Mouse (Mus musculus): ENCODE results near the gene Msh3. TPM values are rescaled to one million over a fixed set of nuclear protein-coding genes. Genes with fewer than 3 reads are reported as not detected.

Msh3 gene
- polyA plus RNA-seq, 1 experiment, result 33.7 TPM

GRCm38 (mm10) chr13:92261329-92261728 lies 93.5 kb downstream of the Msh3 start:
- TF ChIP-seq CTCF (IDR thresholded peaks at IDR 0.05; ENCODE audit: low read depth, low read length) (no peak), POLR2A (IDR thresholded peaks at IDR 0.05; ENCODE audit: insufficient read depth, low read length) (no peak), EP300 (IDR thresholded peaks at IDR 0.05; ENCODE audit: insufficient read depth, low read depth, low read length) (no peak)
- Histone ChIP-seq H3K4me1 (ENCODE audit: control insufficient read depth, insufficient read depth, low read length) (no peaks in the 10 kb centered on the region), H3K4me3 (ENCODE audit: low read depth, low read length) (no peak overlapping the region), H3K36me3 (ENCODE audit: control insufficient read depth, insufficient read depth, low read length, poor library complexity, severe bottlenecking) (no peaks in the 10 kb centered on the region), H3K27me3 (ENCODE audit: control insufficient read depth, insufficient read depth, low read length, poor library complexity, severe bottlenecking) (no peaks in the 10 kb centered on the region), H3K27ac (ENCODE audit: insufficient read depth, low read length) (no peak overlapping the region), H3K9ac (ENCODE audit: low read depth, poor library complexity, severe bottlenecking) (no peak overlapping the region), H3K9me3 (replicated peaks; ENCODE audit: control insufficient read depth, insufficient read depth, low read length, poor library complexity, severe bottlenecking) (no peaks in the 10 kb centered on the region)

GRCm38 (mm10) chr13:92255480-92255879 lies 99.3 kb downstream of the Msh3 start:
- H3K9me3 ChIP-seq (replicated peaks; ENCODE audit: control insufficient read depth, insufficient read depth, low read length, poor library complexity, severe bottlenecking), result no peaks in the 10 kb centered on the region

GRCm38 (mm10) chr13:92253850-92254249 lies 101.0 kb downstream of the Msh3 start:
- Histone ChIP-seq H3K9ac (ENCODE audit: low read depth, poor library complexity, severe bottlenecking) (no peak overlapping the region), H3K27ac (ENCODE audit: insufficient read depth, low read length) (no peak overlapping the region), H3K4me3 (ENCODE audit: low read depth, low read length) (no peak overlapping the region), H3K9me3 (replicated peaks; ENCODE audit: control insufficient read depth, insufficient read depth, low read length, poor library complexity, severe bottlenecking) (no peaks in the 10 kb centered on the region), H3K36me3 (ENCODE audit: control insufficient read depth, insufficient read depth, low read length, poor library complexity, severe bottlenecking) (no peaks in the 10 kb centered on the region), H3K4me1 (ENCODE audit: control insufficient read depth, insufficient read depth, low read length) (no peaks in the 10 kb centered on the region), H3K27me3 (ENCODE audit: control insufficient read depth, insufficient read depth, low read length, poor library complexity, severe bottlenecking) (no peaks in the 10 kb centered on the region)
- no peak for TF ChIP-seq POLR2A (IDR thresholded peaks at IDR 0.05; ENCODE audit: insufficient read depth, low read length)
- TF ChIP-seq CTCF (IDR thresholded peaks at IDR 0.05; ENCODE audit: low read depth, low read length), result no peak
- no peak for TF ChIP-seq EP300 (IDR thresholded peaks at IDR 0.05; ENCODE audit: insufficient read depth, low read depth, low read length)

More at GRCm38 (mm10) chr13:92255480-92255879, 99.3 kb downstream of the Msh3 start:
- no peaks in the 10 kb centered on the region for H3K36me3 ChIP-seq (ENCODE audit: control insufficient read depth, insufficient read depth, low read length, poor library complexity, severe bottlenecking)
- no peaks in the 10 kb centered on the region for H3K27me3 ChIP-seq (ENCODE audit: control insufficient read depth, insufficient read depth, low read length, poor library complexity, severe bottlenecking)
- no peak overlapping the region for H3K9ac ChIP-seq (ENCODE audit: low read depth, poor library complexity, severe bottlenecking)
- no peaks in the 10 kb centered on the region for H3K4me1 ChIP-seq (ENCODE audit: control insufficient read depth, insufficient read depth, low read length)
- no peak overlapping the region for H3K4me3 ChIP-seq (ENCODE audit: low read depth, low read length)
- no peak overlapping the region for H3K27ac ChIP-seq (ENCODE audit: insufficient read depth, low read length)
- TF ChIP-seq CTCF (IDR thresholded peaks at IDR 0.05; ENCODE audit: low read depth, low read length), result no peak
- no peak for TF ChIP-seq EP300 (IDR thresholded peaks at IDR 0.05; ENCODE audit: insufficient read depth, low read depth, low read length)
- TF ChIP-seq POLR2A (IDR thresholded peaks at IDR 0.05; ENCODE audit: insufficient read depth, low read length), result no peak

- Histone ChIP-seq H3K9me3 (replicated peaks; ENCODE audit: control insufficient read depth, insufficient read depth, low read length, poor library complexity, severe bottlenecking) (no peaks in the 10 kb centered on the region), H3K9ac (ENCODE audit: low read depth, poor library complexity, severe bottlenecking) (no peak overlapping the region), H3K4me3 (ENCODE audit: low read depth, low read length) (no peak overlapping the region), H3K4me1 (ENCODE audit: control insufficient read depth, insufficient read depth, low read length) (no peaks in the 10 kb centered on the region), H3K36me3 (ENCODE audit: control insufficient read depth, insufficient read depth, low read length, poor library complexity, severe bottlenecking) (no peaks in the 10 kb centered on the region), H3K27ac (ENCODE audit: insufficient read depth, low read length) (no peak overlapping the region), H3K27me3 (ENCODE audit: control insufficient read depth, insufficient read depth, low read length, poor library complexity, severe bottlenecking) (no peaks in the 10 kb centered on the region)
- TF ChIP-seq CTCF (IDR thresholded peaks at IDR 0.05; ENCODE audit: low read depth, low read length) (no peak), POLR2A (IDR thresholded peaks at IDR 0.05; ENCODE audit: insufficient read depth, low read length) (no peak), EP300 (IDR thresholded peaks at IDR 0.05; ENCODE audit: insufficient read depth, low read depth, low read length) (no peak)
Observed at GRCm38 (mm10) chr13:92252331-92252730, 102.5 kb downstream of the Msh3 start.

- no peaks in the 10 kb centered on the region for H3K36me3 ChIP-seq (ENCODE audit: control insufficient read depth, insufficient read depth, low read length, poor library complexity, severe bottlenecking)
- H3K27ac ChIP-seq (ENCODE audit: insufficient read depth, low read length), result no peak overlapping the region
- no peak overlapping the region for H3K4me3 ChIP-seq (ENCODE audit: low read depth, low read length)
- no peaks in the 10 kb centered on the region for H3K27me3 ChIP-seq (ENCODE audit: control insufficient read depth, insufficient read depth, low read length, poor library complexity, severe bottlenecking)
- no peaks in the 10 kb centered on the region for H3K9me3 ChIP-seq (replicated peaks; ENCODE audit: control insufficient read depth, insufficient read depth, low read length, poor library complexity, severe bottlenecking)
- TF ChIP-seq EP300 (IDR thresholded peaks at IDR 0.05; ENCODE audit: insufficient read depth, low read depth, low read length) (no peak), CTCF (IDR thresholded peaks at IDR 0.05; ENCODE audit: low read depth, low read length) (no peak), POLR2A (IDR thresholded peaks at IDR 0.05; ENCODE audit: insufficient read depth, low read length) (no peak)
- H3K4me1 ChIP-seq (ENCODE audit: control insufficient read depth, insufficient read depth, low read length), result no peaks in the 10 kb centered on the region
- no peak overlapping the region for H3K9ac ChIP-seq (ENCODE audit: low read depth, poor library complexity, severe bottlenecking)
Observed at GRCm38 (mm10) chr13:92247576-92247975, 107.2 kb downstream of the Msh3 start.

- Histone ChIP-seq H3K4me3 (ENCODE audit: low read depth, low read length) (no peak overlapping the region), H3K4me1 (ENCODE audit: control insufficient read depth, insufficient read depth, low read length) (no peaks in the 10 kb centered on the region), H3K36me3 (ENCODE audit: control insufficient read depth, insufficient read depth, low read length, poor library complexity, severe bottlenecking) (no peaks in the 10 kb centered on the region), H3K9me3 (replicated peaks; ENCODE audit: control insufficient read depth, insufficient read depth, low read length, poor library complexity, severe bottlenecking) (no peaks in the 10 kb centered on the region), H3K27ac (ENCODE audit: insufficient read depth, low read length) (no peak overlapping the region), H3K9ac (ENCODE audit: low read depth, poor library complexity, severe bottlenecking) (no peak overlapping the region), H3K27me3 (ENCODE audit: control insufficient read depth, insufficient read depth, low read length, poor library complexity, severe bottlenecking) (no peaks in the 10 kb centered on the region)
- no peak for TF ChIP-seq POLR2A (IDR thresholded peaks at IDR 0.05; ENCODE audit: insufficient read depth, low read length)
- TF ChIP-seq EP300 (IDR thresholded peaks at IDR 0.05; ENCODE audit: insufficient read depth, low read depth, low read length), result no peak
- TF ChIP-seq CTCF (IDR thresholded peaks at IDR 0.05; ENCODE audit: low read depth, low read length), result no peak
Observed at GRCm38 (mm10) chr13:92246966-92247365, 107.8 kb downstream of the Msh3 start.

Measured in ES-Bruce4 (cell line).